Mouse (Mus musculus): ENCODE measurements at regions not wholly inside any gene's neighbourhood (a gene's known extent, or its start where the extent isn't known, plus 50 kb on each side); places are given as distances from the start of the nearest gene placed in this dataset.

DNA sequence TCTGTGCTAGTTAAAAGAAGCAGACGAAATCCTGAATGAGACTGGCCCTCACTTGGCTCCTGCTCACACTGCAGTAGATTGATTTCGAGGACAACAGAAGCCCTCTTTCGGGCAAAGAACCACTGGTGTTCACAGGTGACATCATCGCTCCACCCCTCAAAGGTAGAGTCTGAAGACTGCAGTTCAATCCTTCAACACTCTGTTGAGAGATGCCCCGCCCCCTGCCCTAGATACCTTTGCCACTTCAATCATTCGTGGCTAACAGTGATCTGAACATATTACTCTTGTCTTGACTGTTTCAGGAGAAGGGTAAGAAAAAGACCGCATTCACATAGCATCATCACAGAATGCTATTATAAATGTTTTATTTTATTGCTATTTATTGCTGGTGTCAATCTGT is 205.5 kb upstream of the Gadl1 start:
- DNase-seq: no peak

- DNase-seq: peak in 1 of 2 experiments; percentile 50
These were observed 205.0 kb upstream of the Gadl1 start for GRCm38 (mm10) chr9:115704249-115704648.

DNA sequence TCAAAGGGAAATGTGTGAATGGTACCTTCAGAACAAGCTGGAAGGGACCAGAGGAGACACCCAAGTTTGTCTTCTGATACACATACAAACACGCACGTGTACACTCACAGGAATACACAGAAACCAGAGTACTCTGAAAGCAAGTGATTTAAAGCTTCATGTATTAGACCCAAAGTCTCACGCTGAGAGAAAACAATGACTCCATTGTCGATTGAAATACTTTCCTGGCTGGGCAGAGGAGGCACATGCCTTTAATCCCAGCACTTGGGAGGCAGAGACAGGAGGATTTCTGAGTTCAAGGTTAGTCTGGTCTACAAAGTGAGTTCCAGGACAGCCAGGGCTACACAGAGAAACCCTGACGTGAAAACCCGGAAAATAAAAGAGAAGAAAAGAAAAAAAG is 203.5 kb upstream of the Gadl1 start:
- DNase-seq: no peak

- DNase-seq: peak; percentile 8 to 17
These were observed 200.9 kb upstream of the Gadl1 start for GRCm38 (mm10) chr9:115708199-115708934.

DNA sequence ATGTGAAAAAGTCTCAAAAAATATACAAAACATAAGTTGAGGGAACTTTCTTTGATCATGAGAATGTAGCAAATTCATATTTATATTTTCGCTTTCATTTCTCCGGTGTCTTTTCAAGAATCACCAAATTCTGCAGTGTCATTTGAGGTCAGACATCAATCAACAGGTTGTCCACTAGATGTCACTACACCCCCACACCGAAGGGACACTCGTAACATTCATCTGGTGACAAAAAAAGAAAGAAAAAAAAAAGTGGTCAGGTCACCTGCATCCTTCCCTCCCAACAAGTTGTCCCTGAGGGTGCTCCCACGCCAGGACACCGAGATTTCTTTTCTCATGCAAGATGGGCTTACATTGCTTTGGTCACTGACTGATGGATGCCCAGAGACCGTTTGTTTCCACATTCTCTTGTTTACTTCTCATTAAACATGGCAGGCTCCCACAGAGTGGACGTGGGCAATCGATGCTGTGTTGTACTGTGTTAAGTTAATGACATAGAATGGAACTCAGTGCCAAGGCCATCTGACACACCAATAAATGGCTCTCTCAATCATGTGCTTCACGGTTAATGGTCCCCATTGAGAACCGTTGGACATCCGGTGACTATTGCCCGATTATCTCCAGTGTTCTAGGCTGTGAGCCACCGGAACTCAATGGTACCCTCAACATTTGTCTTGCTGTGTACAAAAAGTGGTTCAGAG is 199.1 kb upstream of the Gadl1 start:
- DNase-seq: peak; percentile 5 to 26

DNA sequence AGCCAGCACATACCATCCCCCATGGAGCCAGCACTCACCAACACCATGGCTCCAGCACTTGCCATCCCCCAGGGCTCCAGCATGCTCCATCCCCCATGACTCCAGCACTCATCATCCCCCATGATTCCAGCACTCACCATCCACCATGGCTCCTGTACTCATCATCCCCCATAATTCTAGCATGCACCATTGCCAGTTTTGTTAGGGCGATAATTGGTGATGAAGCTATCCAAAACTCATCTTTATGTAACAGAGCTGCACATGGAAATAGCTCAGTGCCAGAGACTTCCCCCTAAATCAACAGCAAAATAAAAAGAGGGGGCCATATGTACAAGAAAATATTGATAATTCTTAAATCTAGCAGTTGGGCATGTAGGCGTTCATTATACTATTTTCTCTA is 188.9 kb upstream of the Gadl1 start:
- no peak for DNase-seq

- no peak for DNase-seq
These were observed 188.4 kb upstream of the Gadl1 start for GRCm38 (mm10) chr9:115720841-115721240.

DNA sequence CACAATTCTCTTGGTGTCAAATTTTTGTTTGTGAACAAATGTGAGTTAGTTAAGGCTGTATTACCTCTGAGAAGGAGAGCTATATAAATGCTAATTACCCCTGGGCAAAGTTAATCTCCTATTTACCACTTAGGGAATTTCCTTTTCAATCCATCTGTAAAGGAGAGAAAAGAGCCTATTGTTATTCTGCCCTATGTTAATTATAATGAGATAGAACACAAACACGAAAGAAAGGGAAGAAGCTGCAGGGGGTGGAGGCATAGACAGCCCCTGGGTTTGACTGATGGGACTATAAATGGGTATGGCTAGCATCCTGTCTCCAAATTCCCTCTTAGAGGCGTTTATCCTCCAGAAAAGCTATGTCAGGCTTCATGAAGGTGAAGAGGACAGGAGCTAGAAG is 185.2 kb upstream of the Gadl1 start:
- DNase-seq: no peak

DNA sequence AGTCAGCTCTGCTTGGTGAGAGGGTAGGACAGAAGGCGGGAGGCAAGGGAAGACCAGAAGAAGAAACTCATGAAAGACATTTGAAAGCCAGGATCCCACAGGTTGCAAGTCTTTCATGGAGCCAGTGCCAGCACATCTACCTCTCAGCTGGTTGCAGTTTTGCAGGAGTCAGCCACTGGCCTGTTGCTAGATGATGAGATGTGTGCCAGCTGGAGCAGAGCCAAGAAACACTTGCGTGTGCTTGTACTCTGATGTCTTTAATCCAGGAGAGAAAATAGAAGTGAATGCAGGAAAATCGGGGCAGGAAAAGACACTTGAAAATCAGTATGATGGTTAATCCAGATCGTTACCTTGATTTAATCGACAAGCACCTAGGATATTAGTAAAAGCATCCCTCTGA is 181.9 kb upstream of the Gadl1 start:
- no peak for DNase-seq

DNA sequence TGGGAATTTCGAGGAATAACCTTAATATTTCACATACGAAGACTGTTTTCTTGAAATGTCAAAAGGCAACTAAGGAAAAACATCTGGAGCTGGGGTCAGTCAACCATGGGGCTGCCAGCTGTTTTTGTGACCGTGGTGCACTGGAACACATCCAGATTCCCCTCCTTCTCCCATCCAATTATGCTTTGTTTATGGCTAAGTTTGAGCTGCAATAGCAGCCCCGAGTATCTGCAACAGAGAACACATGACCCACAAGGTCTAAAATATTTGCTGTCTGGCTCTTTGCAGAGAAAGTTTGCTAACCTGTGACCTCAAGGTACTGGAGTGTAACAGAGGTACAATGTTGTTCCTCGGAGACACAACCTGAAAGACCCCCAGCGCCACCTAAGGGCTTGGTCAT is 177.7 kb upstream of the Gadl1 start:
- DNase-seq: no peak

DNA sequence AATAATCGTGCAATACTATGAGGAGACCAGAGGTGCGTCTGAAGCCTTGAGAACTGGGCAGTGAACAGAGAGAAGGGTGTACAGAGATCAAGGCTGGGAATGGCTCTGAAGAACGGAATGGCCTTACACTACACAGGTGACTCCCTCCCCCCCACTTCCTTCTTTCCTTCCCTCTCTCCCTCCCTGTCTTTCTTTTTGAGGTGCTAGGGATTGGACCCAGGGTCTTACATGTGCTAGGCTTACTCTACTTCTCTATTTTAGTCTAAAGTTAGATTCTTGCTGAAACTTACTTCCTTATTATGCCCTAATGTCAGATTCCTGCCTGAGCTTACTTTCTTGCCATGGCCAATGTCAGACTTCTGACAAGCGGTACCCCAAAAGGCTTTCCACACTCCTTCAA is 176.2 kb upstream of the Gadl1 start:
- DNase-seq: no peak

DNA sequence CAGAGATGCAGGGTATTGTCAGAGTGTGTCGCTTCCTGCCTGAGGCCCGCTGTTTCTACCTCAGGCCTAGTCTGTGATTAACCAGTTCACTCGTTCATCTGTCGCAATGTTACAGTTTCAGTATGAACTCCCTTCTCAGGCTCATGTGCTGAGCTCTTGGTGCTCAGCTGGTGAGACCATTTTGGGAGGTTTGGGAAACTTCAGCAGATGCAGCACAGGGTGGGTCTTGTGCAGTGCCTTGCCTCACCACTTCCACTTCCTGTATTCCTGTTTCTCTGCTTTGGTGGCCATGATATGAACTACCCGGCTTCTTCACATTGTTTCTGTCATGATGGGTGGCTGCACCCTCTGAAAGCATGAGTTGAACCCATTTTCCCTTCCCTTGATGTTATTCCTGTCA is 169.3 kb upstream of the Gadl1 start:
- no peak for DNase-seq

DNA sequence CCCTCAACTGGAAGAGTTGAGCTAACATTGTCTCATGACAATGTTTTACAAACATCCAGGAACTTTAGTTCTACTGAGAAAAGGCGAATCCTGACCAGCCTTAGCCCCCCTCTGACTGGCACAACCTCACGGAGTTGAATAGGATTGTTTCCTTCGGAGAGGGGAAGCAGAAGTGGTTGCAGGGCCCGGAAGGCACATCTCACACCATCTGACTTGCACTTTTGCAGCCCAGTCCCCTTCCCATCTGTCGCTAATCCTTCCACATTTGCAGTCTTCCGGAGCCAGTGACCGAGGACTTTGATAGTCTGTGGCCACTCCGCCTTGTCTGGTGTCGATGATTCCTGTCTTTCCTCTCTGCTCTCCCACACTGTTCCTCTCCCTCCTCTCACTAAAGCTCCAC is 162.8 kb upstream of the Gadl1 start:
- DNase-seq: no peak

DNA sequence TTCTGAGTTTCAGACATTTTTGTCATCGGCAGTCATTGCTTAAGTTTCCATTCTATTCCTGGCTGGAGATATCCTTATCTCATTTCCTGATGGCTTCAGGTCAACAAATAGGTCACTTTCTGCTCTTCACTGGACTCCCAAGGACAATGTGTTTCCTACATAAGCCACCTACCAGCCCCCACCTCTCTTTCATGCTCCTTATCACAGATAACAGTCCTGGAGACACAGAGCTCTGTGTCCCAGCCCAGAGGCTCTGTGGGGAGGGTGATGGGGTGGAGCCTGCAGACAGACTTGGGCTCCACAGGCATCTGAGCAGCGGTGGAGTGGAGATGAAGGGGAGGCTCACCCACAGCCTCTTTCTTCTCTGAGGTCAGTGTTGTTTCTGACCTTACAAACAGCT is 148.8 kb upstream of the Gadl1 start:
- no peak for DNase-seq

GRCm38 (mm10) chr9:115764136-115764535 is 145.1 kb upstream of the Gadl1 start:
- no peak for DNase-seq

DNA sequence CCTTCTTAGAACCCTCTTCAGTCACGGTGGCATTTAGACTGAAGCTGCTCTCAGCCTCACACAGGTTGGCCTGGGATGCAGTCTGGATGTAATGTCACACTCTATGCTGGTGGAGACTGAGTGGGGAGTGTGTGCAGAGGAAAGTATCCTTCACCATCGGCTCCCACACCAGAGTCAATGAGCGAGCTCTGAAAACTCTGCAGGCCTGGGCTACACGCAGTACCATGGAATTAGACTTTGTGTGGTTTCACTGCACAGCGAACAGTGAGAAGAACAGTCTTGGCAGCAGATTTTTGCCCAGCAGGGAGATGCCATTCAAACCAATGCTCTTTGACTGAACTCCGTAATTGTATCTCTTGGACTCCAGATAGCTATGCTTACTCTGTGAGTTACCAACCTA is 142.8 kb upstream of the Gadl1 start:
- no peak for DNase-seq

DNA sequence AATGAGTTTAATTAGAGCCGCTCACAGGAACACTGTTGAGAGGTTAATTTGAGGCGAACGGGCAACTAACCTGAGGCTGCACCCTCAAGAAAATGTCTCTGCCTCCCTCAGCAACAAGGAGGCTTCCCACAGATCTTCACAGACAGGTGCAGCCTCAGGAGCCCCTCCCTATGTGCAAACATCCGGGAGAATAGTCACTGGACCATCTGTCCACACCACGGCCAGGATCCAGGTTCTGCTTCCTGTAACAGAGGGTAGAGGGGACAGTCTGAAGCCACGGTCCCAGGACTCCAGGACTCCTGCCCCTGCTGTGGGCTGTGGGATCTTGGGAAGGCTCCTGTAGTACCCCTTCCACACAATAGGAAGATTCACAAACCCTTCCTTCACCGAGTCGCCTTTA is 134.1 kb upstream of the Gadl1 start:
- DNase-seq: peak; percentile 31 to 33

- DNase-seq: no peak
These were observed 133.4 kb upstream of the Gadl1 start for GRCm38 (mm10) chr9:115775858-115776257.

DNA sequence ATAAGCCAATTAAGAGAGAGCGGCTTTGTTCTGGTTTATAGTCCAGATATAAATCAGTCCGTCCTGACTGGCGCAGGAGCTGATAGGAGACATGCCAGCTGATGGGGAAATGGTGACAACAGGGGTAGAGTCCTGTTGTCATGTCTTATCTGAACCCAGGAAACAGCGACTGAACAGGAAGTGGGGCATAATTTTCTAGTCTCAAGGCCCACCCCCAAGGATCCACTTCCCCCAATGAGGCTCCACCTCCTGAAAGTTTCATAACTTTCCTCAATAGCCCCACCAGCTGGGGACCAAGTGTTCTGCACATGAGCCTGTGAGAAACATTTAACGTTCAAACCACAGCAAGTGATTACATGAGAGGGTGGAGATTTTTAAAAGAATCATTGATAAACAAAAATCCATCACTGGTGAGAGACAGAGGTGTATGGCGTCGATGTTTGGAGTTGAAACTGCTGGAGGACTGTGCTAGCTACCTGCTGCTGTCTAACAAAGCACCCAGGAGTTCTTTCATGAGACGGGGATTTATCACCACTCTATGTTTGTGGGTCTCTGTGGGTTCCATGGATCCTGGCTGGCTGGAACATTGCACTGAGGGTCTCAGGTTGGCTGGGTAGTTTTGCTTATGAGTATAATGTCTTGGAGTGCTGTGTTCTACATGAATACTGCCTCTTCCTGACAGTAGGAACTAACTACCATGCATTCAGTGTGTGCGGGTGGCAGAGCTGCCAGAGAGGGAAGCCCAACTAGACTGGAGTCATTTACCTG is 132.0 kb upstream of the Gadl1 start:
- DNase-seq: no peak

GRCm38 (mm10) chr9:115778862-115779261 is 130.4 kb upstream of the Gadl1 start:
- no peak for DNase-seq

DNA sequence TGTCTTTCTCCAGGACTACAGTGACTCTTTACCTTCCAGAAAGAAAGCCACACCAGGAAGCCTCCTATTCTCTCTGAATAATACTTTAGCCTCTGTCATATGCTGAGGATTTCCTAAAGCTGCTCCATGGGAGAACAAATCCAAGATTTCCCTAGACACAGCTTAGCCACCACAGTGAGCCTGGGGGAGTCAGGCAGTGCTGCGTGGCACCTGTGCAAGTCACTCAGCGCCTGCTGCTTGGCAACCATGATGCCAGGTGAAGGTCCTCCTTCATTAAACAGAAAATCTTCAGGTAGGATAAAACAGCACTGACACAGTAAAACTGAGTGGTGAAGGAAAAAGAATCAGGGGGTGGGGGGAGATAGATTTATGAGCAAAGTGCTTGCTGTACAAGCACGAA is 109.9 kb upstream of the Gadl1 start:
- no peak for DNase-seq

GRCm38 (mm10) chr9:115800624-115801023 is 108.6 kb upstream of the Gadl1 start:
- DNase-seq: no peak

DNA sequence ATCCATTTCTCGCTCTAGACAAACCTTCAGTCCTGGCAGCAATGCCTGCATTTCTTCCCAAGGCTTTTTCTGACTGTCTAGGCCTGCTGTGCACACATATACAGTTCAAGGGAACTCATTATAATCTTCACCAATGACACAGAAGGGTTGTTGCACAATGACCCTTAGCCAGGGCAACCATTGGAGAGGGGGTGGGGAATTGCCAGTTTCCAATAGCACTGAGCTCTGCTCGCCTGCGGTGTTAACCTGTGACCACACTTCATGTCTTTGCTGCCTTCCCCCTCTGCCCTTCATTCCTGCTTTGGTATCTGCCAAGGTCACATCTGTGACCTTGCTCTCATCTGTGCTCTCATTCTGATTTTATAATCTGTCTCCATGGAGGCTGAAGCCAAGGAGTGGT is 106.2 kb upstream of the Gadl1 start:
- DNase-seq: no peak

DNA sequence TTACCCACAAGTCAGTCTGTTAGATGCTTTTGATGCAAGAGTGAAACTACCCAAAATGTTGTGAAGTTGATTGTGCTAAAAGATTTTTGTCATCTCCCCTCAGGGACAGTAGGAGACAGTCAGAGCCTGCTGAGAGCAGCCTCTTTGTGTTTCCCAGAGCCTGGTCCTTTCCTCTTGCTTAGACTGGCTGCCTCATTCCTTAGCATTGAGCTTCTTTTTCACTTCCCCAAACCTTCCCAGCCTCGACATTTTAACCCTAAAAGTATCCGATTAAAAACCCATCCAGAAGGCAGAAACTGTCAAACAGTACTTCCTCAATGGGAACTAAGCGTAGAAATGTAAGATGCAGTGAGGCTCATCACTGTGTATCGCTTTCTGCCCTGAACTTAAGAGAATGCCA is 104.0 kb upstream of the Gadl1 start:
- DNase-seq: no peak
